Mouse (Mus musculus) heart, adult 11 months (tissue): ENCODE measurements around the gene C8g.

ENCODE experiments used
- DNase-seq: peaks from one replicate; pipeline ENCODE4 v3.0.0; 2022

The C8g gene

GRCm38 (mm10) chr2:25465816-25466635 is 35.5 kb downstream of the C8g start:
- peak; percentile 91 for DNase-seq

GRCm38 (mm10) chr2:25465256-25465655 is 36.3 kb downstream of the C8g start:
- DNase-seq = no peak

- DNase-seq = no peak
These were observed 37.9 kb downstream of the C8g start for GRCm38 (mm10) chr2:25463630-25464029.

- DNase-seq = no peak
These were observed 40.1 kb downstream of the C8g start for GRCm38 (mm10) chr2:25461407-25461806.

- peak; percentile 100 for DNase-seq
These were observed 40.8 kb downstream of the C8g start, which contains the start of gene Paxx for GRCm38 (mm10) chr2:25460551-25461309. Paxx (minus strand) TSS chr2:25461094.

- no peak for DNase-seq
These were observed 41.4 kb downstream of the C8g start for GRCm38 (mm10) chr2:25460135-25460534.

GRCm38 (mm10) chr2:25458911-25459310 is 42.6 kb downstream of the C8g start:
- DNase-seq = peak; percentile 95

- DNase-seq = no peak
These were observed 44.3 kb downstream of the C8g start for GRCm38 (mm10) chr2:25457022-25457896.

GRCm38 (mm10) chr2:25456205-25456953 is 45.1 kb downstream of the C8g start, which contains the start of gene Clic3:
Clic3 (plus strand) TSS chr2:25456838.
- no peak for DNase-seq

GRCm38 (mm10) chr2:25452951-25453350 is 48.6 kb downstream of the C8g start:
- DNase-seq = no peak

GRCm38 (mm10) chr2:25450853-25451647 is 50.5 kb downstream of the C8g start:
- no peak for DNase-seq
